Mouse (Mus musculus): Measurements from ENCODE around the gene Ap4m1.

Ap4m1 gene

DNA sequence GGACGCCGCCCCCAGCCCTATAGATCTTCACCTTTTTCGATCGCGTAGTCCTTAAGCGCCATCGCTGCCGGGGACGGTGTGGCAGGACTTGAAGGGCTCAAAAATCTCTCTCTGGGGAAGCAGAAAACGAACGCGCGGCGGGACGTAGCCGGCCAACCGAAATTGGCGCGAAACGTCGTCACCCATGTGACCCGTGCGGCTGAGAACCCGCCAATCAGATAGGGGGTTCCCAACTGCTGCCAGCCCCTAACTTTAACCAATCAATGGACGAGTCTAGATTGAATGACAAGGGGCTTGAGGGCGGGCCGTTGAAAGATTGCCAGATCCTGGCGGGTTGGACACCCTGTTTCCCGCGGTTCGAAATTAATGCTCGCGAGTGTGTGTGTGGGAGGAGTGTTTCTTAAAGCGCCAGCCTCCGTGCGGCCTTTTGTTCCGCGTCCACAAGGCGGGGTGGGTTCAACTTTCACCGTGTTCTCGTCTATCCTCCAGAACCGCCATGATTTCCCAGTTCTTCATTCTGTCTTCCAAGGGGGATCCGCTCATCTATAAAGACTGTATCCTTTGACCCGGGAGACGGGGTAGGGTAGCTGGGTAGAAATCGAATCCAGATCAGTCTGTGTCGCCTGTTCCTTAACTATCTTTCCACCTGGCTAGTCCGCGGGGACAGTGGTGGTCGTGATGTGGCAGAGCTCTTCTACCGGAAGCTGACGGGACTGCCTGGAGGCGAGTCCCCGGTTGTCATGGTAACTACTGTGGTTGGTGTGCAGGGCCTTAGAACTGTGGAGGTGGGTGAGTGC, at the start of gene Ap4m1, which contains the start of gene Mcm7:
TSS of gene Ap4m1 (plus strand) at position 308 of the 797 bp plus-strand sequence.
TSS of gene Mcm7 (minus strand) at position 728 of the 797 bp plus-strand sequence.
- peak; percentile 97 for DNase-seq (ENCODE audit: low read depth, low spot score)

GRCm38 (mm10) chr5:138132425-138133064, 39.3 kb upstream of the Ap4m1 start:
- DNase-seq (ENCODE audit: low read depth, low spot score), result peak; percentile 14

DNA sequence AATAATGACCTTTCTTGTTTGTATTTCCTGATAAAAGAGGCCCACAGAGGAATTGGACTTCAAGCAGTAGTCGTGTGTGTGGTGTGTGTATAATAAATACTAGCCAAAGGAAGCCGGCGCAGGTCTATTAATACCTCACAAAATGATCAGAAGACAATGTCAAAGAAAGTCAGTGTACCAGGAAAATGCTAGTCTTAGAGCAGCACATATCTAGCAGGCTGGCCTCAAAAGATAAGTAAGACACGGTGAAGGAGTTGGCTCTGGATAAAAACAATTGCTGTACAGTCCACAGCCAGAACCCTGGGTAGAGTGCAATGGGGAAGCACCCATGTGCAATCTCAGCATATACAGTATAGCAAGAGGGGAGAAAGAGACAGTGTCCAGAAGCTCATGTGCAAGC, 34.5 kb upstream of the Ap4m1 start:
- DNase-seq (ENCODE audit: low read depth, low spot score), result no peak

- peak; percentile 71 for DNase-seq (ENCODE audit: low read depth, low spot score)
Measured at GRCm38 (mm10) chr5:138137935-138138549, 33.8 kb upstream of the Ap4m1 start.

DNA sequence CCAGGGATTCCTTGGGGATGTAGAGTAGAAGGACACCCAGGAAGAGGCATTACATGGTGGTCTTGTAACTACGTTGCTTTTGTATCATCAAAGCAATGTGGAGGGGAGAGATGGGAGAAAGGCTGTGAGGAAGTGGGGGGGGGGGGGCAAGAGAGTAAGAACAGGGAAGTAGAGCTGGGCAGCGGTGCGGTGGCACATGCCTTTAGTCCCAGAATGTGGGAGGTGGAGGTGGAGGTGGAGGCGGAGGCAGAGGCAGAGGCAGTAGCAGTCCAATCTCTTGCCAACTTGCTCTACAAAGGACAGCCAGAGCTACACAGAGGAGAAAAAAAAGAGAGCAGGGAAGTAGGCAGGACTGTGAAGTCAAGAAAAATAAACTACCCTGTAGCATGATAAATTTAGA, 33.2 kb upstream of the Ap4m1 start:
- peak; percentile 24 for DNase-seq (ENCODE audit: low read depth, low spot score)

DNA sequence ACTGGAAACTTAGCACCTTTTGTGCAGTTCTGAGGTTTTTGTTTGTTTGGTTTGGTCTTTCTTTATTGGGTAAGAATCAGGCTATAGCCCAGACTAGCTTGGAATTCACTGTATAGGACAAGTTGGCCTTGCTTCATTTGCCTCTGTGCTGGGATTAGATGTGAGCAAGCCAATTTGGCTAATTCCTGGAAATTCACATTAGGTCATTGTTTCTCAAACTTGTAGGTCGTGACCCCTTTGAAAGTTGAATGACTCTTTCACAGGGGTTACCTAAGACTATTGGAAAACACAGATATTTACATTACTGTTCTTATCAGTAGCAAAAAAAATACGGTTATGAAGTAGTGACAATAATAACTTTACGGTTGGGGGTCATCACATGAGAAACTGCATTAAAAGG, 17.4 kb upstream of the Ap4m1 start:
- no peak for DNase-seq (ENCODE audit: low read depth, low spot score)

- peak; percentile 93 for DNase-seq (ENCODE audit: low read depth, low spot score)
Measured at GRCm38 (mm10) chr5:138155443-138155976, 16.3 kb upstream of the Ap4m1 start, which contains the start of gene Zfp113. TSS of gene Zfp113 (minus strand) at chr5:138155744.

DNA sequence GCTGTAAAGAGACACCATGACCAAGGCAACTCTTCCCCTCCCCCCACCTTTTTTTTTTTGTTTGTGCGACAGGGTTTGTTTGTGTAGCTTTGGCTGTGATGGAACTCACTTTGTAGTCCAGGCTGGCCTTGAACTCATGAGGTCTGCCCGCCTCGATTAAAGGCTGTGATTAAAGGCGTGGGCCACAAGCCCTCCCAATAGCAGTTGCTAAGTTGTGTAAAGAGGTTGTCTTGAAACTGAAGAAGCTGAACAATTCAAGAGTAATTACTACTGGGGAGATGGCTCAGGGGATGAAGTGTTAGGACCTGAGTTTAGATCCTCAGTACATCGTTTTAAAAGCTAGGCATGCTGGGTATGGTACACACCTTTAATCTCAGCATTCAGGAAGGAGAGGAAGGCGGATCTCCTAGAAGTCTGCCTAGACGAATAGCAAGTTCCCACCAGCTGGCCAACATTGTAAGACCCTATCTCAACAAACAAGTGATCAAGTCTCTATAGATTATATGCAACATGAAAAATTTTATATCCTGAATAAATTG, 11.5 kb upstream of the Ap4m1 start:
- no peak for DNase-seq (ENCODE audit: low read depth, low spot score)

- DNase-seq (ENCODE audit: low read depth, low spot score), result peak; percentile 93
Measured at GRCm38 (mm10) chr5:138160842-138161665, 10.7 kb upstream of the Ap4m1 start, which contains the start of gene Cops6. TSS of gene Cops6 (plus strand) at chr5:138161071.

GRCm38 (mm10) chr5:138163046-138163445, 8.8 kb upstream of the Ap4m1 start:
- no peak for DNase-seq (ENCODE audit: low read depth, low spot score)

GRCm38 (mm10) chr5:138163610-138164009, 8.2 kb upstream of the Ap4m1 start:
- DNase-seq (ENCODE audit: low read depth, low spot score), result no peak

GRCm38 (mm10) chr5:138165594-138165993, 6.2 kb upstream of the Ap4m1 start:
- no peak for DNase-seq (ENCODE audit: low read depth, low spot score)

GRCm38 (mm10) chr5:138170936-138171561, 753 bp upstream of the Ap4m1 start:
- peak; percentile 98 for DNase-seq (ENCODE audit: low read depth, low spot score)

DNA sequence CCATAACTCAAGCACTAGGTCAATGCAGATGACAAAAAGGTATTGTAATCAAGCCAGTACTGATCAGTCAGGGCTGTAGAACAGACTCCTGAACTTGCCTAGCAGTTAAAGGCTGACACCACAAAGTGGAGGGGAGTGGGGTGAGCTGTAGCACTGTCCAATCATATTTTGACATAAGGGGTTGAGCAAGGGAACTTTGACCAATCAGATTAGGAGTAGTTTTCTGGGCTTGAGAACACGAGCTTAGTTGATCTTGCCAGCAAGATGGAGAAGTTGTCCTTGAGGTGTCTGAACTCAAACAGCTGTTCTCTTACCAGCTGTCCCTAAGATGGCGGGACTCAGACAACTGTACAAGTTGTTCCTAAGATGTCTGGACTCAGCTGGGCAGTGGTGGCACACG, 1.4 kb downstream of the Ap4m1 start:
- peak; percentile 49 for DNase-seq (ENCODE audit: low read depth, low spot score)

DNA sequence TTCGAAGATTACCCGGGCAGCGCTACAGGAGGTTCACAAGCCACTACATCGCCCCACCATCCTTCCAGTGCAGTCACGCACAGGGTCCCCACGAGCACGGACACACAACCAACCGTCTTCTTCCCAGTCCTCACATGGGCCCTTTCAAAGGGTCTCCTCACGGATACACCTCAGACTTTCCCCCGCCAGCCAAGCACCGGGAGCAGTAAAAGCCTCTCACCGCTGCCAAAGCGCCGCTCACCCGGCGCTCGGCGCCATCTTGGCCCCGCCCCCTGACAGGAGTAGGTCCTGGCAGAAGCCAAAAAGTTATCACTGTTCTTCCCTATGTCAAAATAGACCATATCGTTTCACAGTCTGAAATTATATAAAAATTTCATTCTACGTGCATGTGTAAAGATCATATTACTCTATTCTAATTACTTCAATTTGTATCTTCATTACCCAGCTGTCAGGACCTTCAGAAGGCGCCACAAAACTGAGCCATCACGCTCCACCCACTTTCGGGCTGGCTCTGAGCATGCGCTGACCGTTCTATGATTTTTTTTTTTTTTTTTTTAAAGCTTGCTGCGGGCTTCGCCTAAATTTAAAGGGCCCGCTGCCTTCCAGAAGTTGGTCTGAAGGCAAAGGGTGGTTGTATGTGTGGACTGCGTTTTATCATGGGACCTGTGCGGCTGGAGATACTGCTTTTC, 15.3 kb downstream of the Ap4m1 start, which contains the start of the genes Taf6 and Cnpy4:
TSS of gene Taf6 (minus strand) at position 502 of the 689 bp plus-strand sequence.
TSS of gene Cnpy4 (plus strand) at position 536 of the 689 bp plus-strand sequence.
- DNase-seq (ENCODE audit: low read depth, low spot score), result peak; percentile 95

DNA sequence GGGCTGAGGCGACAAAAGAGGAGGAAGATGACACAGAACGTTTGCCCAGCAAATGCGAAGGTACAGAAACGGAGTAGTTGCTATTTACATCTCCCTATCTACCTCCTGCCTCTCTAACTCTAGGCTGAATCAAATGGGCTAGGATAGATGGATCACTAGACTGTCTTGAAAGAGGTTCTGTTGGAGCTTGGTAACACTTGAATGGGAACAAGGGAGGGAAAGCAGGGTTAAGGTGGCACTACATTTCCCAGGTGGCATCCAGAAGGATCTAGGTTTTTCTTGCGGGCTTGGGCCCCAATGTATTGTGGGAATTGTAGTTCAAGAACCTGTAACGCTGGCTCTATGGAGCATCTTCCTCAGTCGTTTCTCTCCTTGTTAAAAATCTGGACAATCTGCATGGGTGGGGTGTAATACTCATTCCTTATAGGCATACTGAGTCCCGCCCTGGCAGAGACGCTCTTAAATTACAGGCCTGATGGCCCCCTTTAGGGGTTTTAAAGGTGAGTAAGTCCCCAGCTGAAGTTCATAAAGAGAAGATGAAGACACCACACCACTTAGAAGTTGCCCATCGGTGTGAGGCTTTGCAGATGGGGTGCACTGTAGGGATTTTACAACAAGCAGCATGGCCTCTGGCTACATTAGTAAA, 16.0 kb downstream of the Ap4m1 start:
- peak; percentile 89 for DNase-seq (ENCODE audit: low read depth, low spot score)

DNA sequence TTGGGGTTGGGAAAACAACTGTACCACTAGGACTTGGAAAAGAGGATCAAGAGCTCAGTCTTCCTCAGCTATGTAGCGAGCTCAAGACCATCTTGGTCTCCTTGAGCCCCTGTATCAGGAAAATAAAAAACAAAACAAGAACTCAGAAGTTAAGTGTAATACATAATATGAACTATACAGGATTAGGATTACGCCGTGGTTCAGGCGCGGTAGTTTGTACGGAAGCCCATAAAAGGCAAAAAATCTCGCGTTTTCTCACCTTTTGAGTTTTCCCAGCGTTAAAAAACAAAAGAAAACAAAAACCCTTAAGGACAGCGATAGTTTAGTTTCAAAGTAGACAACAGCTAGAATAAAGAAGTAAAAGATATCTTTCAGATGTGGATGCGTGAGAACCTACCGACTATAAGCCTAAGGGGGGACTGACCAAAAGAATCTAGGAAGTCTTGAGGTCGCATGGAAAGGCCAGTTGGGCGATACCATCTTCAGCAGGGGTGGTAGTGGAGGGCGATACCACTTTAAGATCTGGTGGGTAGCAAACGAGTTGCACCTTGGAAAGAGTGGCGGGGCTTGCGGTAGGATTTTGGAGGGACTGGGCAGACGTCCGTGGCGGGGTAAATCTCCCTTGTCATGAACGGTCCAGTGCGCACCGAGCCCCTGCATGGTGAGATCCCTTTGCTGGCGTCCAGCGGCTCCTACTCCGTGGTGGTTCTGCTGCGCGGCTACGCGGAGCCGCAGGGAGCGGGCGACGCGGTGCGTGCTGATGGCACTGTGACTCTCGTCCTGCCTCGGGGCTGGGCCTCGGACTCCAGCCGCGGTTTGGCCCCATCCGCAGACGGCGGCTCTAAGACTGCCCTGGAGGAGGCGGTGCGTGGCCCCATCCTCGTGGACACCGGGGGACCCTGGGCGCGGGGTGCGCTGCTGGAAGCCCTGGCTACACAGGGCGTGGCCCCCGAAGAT, 22.2 kb downstream of the Ap4m1 start, which contains the start of gene Mblac1:
TSS of gene Mblac1 (plus strand) at position 544 of the 957 bp plus-strand sequence.
- peak; percentile 95 for DNase-seq (ENCODE audit: low read depth, low spot score)
